27 mouse cellular contexts compared by ENCODE assay signal in the genomic region with DNA sequence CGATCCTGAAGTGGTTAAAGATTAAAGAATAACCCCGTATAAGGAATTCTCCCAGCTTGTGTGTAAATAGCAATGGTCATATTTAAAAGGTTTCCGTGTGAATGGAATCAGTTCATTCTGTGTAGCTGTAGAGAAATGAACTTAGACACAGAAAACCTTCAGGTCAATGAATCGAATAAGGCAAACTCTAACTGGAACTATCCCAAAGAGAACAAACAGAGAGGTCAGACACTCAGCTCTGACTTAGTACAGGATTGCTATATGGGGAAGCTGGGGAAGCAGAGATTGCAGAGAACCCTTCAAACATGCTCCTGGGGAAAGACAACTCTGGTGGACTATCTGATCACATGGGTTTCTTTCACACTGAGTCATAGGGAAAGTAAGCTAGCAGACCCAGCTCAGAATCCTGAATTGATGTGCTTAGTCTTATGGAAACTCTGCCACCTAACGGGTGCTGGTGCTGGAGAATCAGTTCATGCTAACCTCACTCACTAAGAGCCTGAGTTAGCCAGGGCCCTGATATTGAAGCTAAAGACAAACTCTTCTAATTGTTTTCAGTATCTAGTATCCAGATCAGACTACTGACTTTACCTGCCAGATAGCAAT.
"Had no signal": no experiment of that assay in that cellular context is flagged by ENCODE, and none has a peak within 500 bp of the region (broad histone marks: within the 10 kb centered on the region; RNA-seq: fewer than 3 reads in every experiment).

No protein-coding gene starts in this region.

- H3K27me3 ChIP-seq: heart, embryonic 13.5 days; heart, embryonic 15.5 days; hindbrain, embryonic 13.5 days; hindbrain, embryonic 15.5 days; intestine, embryonic 15.5 days; limb, embryonic 13.5 days; limb, embryonic 15.5 days; liver, embryonic 13.5 days; liver, embryonic 15.5 days had no signal

- H3K9ac ChIP-seq: forebrain, postnatal 0 days; heart, embryonic 13.5 days; heart, embryonic 15.5 days; hindbrain, embryonic 13.5 days; hindbrain, embryonic 15.5 days; intestine, embryonic 15.5 days; limb, embryonic 13.5 days; limb, embryonic 15.5 days; liver, embryonic 13.5 days; liver, embryonic 15.5 days had no signal

- ATAC-seq: forebrain, postnatal 0 days; hindbrain, postnatal 0 days; inflammation-experienced regulatory T-cells, adult 6 months; intestine, embryonic 15.5 days; intestine, postnatal 0 days had no signal

- H3K4me2 ChIP-seq: heart, embryonic 11.5 days; heart, embryonic 13.5 days; heart, embryonic 15.5 days; hindbrain, embryonic 13.5 days; hindbrain, embryonic 15.5 days; intestine, embryonic 15.5 days; limb, embryonic 13.5 days; limb, embryonic 15.5 days; liver, embryonic 13.5 days; liver, embryonic 15.5 days had no signal

- H3K4me3 ChIP-seq: heart, adult 2 months; heart, embryonic 13.5 days; heart, embryonic 15.5 days; hindbrain, embryonic 13.5 days; hindbrain, embryonic 15.5 days; intestine, embryonic 15.5 days; limb, embryonic 13.5 days; limb, embryonic 15.5 days; liver, embryonic 13.5 days; liver, embryonic 15.5 days had no signal

- H3K4me1 ChIP-seq: hindbrain, embryonic 13.5 days; hindbrain, embryonic 15.5 days; intestine, embryonic 15.5 days; liver, embryonic 13.5 days; liver, embryonic 15.5 days had no signal

- H3K27ac ChIP-seq: heart, adult 2 months; heart, embryonic 13.5 days; heart, embryonic 15.5 days; hindbrain, embryonic 13.5 days; hindbrain, embryonic 15.5 days; hindbrain, postnatal 0 days; intestine, embryonic 15.5 days; kidney, postnatal 0 days; limb, embryonic 13.5 days; limb, embryonic 15.5 days; liver, embryonic 13.5 days; liver, embryonic 15.5 days had no signal

- DNase-seq: forebrain, postnatal 0 days; gastrocnemius, postnatal 14 days; gastrocnemius, postnatal 36 days; heart, adult 11 months; heart, adult 2 months; heart, postnatal 14 days; heart, postnatal 36 days; kidney, adult 18-20 months; kidney, postnatal 14 days; kidney, postnatal 4 days; layer of hippocampus, adult 9-11 months; layer of hippocampus, postnatal 36 days; left cerebral cortex, postnatal 4 days; liver, embryonic 13.5 days had no signal

- H3K9me3 ChIP-seq: heart, embryonic 15.5 days; hindbrain, embryonic 15.5 days; intestine, embryonic 15.5 days; limb, embryonic 15.5 days; liver, embryonic 13.5 days; liver, embryonic 15.5 days had no signal

- H3K36me3 ChIP-seq: heart, embryonic 13.5 days; heart, embryonic 15.5 days; hindbrain, embryonic 13.5 days; hindbrain, embryonic 15.5 days; intestine, embryonic 15.5 days; limb, embryonic 13.5 days; limb, embryonic 15.5 days; liver, embryonic 13.5 days; liver, embryonic 15.5 days had no signal
